Mouse (Mus musculus) retina, postnatal 7 days (tissue): ENCODE measurements at regions not wholly inside any gene's neighbourhood (a gene's known extent, or its start where the extent isn't known, plus 50 kb on each side); places are given as distances from the start of the nearest gene placed in this dataset.

Experiments used
- DNase-seq: peaks from one replicate; pipeline ENCODE4 v3.0.0-alpha.2; 2012; ENCODE audit warnings: low read depth, low spot score

- DNase-seq, result no peak
Measured at GRCm38 (mm10) chr1:106483008-106483407, 231.1 kb downstream of the Bcl2 start.

- no peak for DNase-seq
Measured at GRCm38 (mm10) chr1:106477670-106478355, 236.3 kb downstream of the Bcl2 start.

GRCm38 (mm10) chr1:106468021-106468420, 246.1 kb downstream of the Bcl2 start:
- DNase-seq, result no peak

- DNase-seq, result no peak
Measured at GRCm38 (mm10) chr1:106466644-106467043, 247.4 kb downstream of the Bcl2 start.

GRCm38 (mm10) chr1:106465977-106466302, 248.1 kb downstream of the Bcl2 start:
- no peak for DNase-seq

GRCm38 (mm10) chr1:106465243-106465976, 248.7 kb downstream of the Bcl2 start:
- no peak for DNase-seq

GRCm38 (mm10) chr1:106464726-106465125, 249.3 kb downstream of the Bcl2 start:
- peak; percentile 6 for DNase-seq

GRCm38 (mm10) chr1:106462595-106462994, 251.5 kb downstream of the Bcl2 start:
- DNase-seq, result no peak

- no peak for DNase-seq
Measured at GRCm38 (mm10) chr1:106462112-106462511, 252.0 kb downstream of the Bcl2 start.

- DNase-seq, result no peak
Measured at GRCm38 (mm10) chr1:106460957-106461356, 253.1 kb downstream of the Bcl2 start.

GRCm38 (mm10) chr1:106449795-106450194, 264.3 kb downstream of the Bcl2 start:
- no peak for DNase-seq
